Mouse (Mus musculus) A20 (cell line): ENCODE results near the gene Slc25a17.

ENCODE experiments used
- DNase-seq: peaks from one replicate; pipeline ENCODE4 v3.0.0-alpha.2; 2011; ENCODE audit warnings: low read depth, low spot score

The Slc25a17 gene

GRCm38 (mm10) chr15:81360345-81361021, at the start of gene Slc25a17:
Gene Slc25a17, minus strand, starts transcription at chr15:81360812.
- peak; percentile 97 for DNase-seq

- DNase-seq: no peak
Observed at GRCm38 (mm10) chr15:81408199-81408598, 47.6 kb upstream of the Slc25a17 start, which contains the start of gene Dnajb7. Gene Dnajb7, minus strand, starts transcription at chr15:81408299.

GRCm38 (mm10) chr15:81405008-81405407, 44.4 kb upstream of the Slc25a17 start:
- DNase-seq: no peak

GRCm38 (mm10) chr15:81399638-81400315, 39.2 kb upstream of the Slc25a17 start, which contains the start of the genes St13 and Xpnpep3:
Gene St13, minus strand, starts transcription at chr15:81400077.
Gene Xpnpep3, plus strand, starts transcription at chr15:81400138.
- peak; percentile 98 for DNase-seq

- DNase-seq: no peak
Observed at GRCm38 (mm10) chr15:81399297-81399637, 38.7 kb upstream of the Slc25a17 start.

GRCm38 (mm10) chr15:81398189-81398588, 37.6 kb upstream of the Slc25a17 start:
- DNase-seq: no peak

- no peak for DNase-seq
Observed at GRCm38 (mm10) chr15:81394211-81394915, 33.8 kb upstream of the Slc25a17 start.

GRCm38 (mm10) chr15:81392997-81393396, 32.4 kb upstream of the Slc25a17 start:
- peak; percentile 64 for DNase-seq

- peak; percentile 29 for DNase-seq
Observed at GRCm38 (mm10) chr15:81386327-81386726, 25.7 kb upstream of the Slc25a17 start.

GRCm38 (mm10) chr15:81378845-81379244, 18.2 kb upstream of the Slc25a17 start:
- DNase-seq: no peak

GRCm38 (mm10) chr15:81374621-81375020, 14.0 kb upstream of the Slc25a17 start:
- DNase-seq: no peak

GRCm38 (mm10) chr15:81370356-81370755, 9.7 kb upstream of the Slc25a17 start:
- no peak for DNase-seq

- no peak for DNase-seq
Observed at GRCm38 (mm10) chr15:81368601-81369000, 8.0 kb upstream of the Slc25a17 start.

GRCm38 (mm10) chr15:81366241-81366640, 5.6 kb upstream of the Slc25a17 start:
- no peak for DNase-seq

- DNase-seq: no peak
Observed at GRCm38 (mm10) chr15:81365246-81365645, 4.6 kb upstream of the Slc25a17 start.

- no peak for DNase-seq
Observed at GRCm38 (mm10) chr15:81364271-81364670, 3.7 kb upstream of the Slc25a17 start.

GRCm38 (mm10) chr15:81362501-81362900, 1.9 kb upstream of the Slc25a17 start:
- no peak for DNase-seq

GRCm38 (mm10) chr15:81361417-81362015, 904 bp upstream of the Slc25a17 start:
- DNase-seq: peak; percentile 20

- no peak for DNase-seq
Observed at GRCm38 (mm10) chr15:81361022-81361404, 401 bp upstream of the Slc25a17 start.

GRCm38 (mm10) chr15:81359421-81359820, 1.2 kb downstream of the Slc25a17 start:
- DNase-seq: no peak

- DNase-seq: no peak
Observed at GRCm38 (mm10) chr15:81358943-81359342, 1.7 kb downstream of the Slc25a17 start.

- DNase-seq: no peak
Observed at GRCm38 (mm10) chr15:81356946-81357345, 3.7 kb downstream of the Slc25a17 start.
